Mouse (Mus musculus) gastrocnemius, postnatal 10 days (tissue): ENCODE measurements at regions not wholly inside any gene's neighbourhood (a gene's known extent, or its start where the extent isn't known, plus 50 kb on each side); places are given as distances from the start of the nearest gene placed in this dataset.

Experiments
- DNase-seq: peaks from one replicate; pipeline ENCODE4 v3.0.0; 2021; ENCODE audit warnings: mixed read lengths

DNA sequence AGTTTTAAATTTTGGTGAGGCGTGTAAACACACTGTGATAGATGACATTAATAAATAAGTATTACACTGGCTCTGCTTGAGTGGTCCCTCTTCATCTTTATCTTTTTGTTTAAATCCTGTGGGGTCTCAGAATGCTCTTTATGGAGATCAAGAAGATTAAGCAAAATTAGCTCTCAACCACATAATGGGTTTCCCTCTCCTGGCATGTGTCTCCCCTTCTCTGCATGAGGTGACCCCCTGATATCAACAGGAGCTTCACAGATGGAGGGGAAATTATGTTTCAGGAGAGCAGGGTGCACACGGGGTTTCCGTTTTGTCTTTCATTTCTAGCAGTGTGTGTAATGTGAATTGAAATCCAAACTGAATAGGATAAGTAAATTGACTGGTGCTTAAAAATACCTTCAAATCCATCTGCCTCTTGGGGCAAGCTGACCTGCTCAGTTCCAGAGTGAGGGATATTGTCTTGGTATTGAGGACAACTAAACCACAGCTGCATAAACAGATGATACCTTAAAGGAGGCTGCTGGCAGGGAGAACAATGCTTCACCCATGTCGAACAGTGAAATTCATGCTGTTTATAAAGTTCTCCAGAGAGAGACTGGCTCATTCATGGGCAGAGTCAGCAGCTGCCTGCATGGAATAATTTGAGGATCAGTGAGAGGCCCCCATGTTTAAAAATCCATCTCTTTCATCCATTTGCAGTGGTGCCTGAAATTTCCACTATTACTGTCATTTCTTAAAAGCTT lies 518.3 kb upstream of the Nr2f1 start:
- no peak for DNase-seq

DNA sequence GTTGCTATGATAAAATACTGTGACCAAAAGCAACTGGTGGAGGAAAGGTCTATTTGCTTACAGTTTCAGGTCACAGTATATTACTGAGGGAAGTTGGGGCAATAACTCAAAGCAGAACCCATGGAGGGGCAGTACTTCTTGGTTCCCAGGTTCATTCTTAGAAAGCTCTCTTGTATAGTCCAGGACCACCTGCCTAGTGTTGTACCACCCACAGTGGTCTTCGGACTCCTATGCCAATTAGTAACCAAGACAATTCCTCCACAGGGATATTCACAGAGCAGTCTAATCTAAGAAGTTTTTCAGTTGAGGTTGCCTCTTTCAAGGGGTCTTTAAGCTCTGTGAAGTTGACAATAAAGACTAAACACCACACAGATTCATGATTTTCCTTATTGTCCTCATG lies 517.6 kb upstream of the Nr2f1 start:
- DNase-seq: no peak

DNA sequence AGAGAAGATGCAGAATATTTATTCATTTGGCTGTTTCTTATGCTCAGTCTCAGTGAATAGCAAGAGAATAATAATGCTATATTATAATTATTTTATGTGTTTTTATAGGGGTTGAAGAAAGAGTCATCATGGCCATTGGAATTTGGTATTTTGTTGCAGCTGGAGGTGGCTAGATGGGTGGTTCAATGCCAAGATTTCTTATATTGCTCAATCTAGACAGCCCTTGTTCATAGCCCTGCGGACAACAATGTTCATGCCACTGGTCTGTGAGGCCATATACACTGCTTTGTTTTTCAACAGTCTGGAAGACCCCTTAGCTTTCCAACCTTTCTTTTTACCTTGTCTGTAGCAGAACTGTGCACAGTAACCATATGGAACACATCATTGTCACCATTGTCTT lies 505.1 kb upstream of the Nr2f1 start:
- no peak for DNase-seq

DNA sequence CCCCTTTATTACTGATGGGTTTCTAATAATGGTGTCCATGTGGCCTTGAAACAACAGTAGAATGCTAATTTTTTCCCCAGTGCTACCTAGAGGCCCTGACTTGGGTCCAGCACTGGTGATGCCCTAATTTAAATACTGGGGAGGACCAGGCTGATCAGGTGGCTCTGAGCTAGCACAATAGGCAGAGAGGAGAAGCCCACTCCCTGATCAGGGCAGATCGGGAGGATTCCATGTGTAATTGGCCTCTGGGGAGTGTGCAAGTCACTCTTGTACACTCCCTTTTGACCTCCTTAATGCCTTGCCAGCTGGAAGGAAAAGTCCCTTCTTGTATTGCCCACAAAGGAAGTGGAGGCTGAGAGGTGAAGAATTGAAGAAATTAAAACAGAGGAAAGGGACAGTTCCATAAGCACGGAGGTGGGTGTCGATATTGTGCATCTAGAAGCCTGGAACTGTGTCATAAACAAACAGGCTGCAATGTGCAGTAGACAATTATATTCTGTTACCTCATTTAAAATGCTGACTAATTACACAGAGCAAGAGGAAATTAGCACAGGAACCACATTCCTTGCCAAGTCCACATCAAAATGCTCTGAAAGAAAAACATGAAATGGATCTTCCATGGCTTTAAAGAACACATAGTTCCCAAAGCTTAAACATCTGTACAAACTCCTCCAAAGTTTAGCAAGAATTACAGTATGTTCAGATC lies 498.4 kb upstream of the Nr2f1 start:
- DNase-seq: no peak

DNA sequence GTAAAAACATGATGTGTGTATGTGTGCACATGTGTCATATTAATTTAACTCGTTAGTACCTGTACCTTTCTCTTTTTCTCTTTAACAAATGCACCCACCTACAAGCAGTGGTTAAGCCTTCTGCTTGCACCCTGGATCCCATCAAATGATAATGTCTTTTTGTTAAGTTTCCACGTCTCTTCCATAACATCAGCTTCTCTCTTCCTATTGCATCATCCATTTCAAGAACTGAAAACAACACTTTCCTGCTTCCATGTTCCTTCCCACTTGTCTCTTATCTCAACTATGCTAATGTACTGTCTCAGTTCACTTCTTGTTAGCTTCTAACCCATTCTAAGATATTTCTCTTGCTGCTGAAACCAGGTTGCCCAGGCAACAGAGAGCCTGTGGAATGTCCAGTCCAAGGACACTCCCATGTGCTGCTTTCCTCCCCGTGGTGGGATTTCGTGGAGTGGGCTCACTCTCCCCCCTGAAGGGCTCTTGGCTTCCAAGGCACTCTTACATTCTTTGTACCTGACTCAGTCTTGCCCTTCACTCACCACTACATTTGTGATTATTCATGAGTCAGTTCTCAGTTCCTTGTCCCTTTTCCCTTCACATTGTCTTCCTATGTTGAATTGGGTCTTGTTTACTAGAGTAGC lies 479.8 kb upstream of the Nr2f1 start:
- DNase-seq: no peak

DNA sequence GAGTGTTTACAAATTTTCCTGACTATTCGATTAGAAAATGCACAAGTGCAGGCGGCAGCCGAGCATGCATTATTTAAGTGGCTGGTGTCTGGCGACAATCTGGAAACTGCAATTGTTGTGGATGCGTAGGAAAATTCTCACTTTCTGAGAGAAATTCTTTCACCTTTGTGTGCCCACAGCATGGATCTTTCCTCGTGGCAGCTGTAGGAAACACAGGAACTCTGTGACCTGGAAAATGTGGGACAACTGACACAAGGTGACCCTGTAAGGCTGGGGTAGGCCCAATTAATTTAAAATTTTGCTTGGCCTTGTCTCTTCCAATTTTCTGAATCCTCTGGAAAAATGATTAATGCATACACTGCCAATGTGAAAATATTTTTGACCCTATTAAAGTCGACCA lies 478.7 kb upstream of the Nr2f1 start:
- no peak for DNase-seq

DNA sequence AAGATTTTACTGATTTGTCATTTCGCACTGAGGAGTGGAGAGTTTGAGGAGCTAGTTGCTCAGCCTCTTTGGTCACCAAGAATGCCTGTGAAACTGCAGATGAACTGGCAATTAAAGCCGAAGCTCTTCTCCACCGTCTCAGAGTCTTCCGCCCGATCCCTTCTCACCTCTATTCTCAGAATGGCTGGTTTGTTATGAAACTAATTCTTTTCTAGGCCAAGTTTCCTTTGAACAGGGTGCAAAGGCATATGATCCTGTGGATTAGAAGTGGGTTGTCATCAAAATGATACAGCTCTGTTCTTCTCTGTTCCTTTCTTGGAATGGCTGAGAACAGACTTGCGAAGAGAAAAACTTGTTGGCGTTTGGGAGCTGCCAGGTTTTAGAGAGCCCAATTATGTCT lies 458.7 kb upstream of the Nr2f1 start:
- no peak for DNase-seq

DNA sequence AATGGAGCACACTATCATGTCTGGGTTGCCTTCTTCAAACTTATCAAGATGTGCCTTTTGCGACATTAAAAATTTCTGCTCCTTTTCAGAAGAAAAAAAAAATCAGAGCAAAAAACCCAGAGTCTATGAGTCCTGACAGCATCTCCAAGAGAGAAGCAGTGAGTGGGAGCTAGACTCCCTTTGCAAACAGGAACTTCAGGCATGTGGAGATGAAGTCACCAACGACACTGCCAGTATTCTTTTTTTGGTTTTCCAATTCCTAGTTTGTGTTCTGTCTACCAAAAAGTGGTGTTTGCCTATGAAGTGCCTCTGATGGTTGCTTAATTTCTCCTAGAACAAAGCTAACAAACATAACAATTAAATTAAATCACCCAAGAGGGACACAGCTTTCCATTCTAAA lies 457.2 kb upstream of the Nr2f1 start:
- no peak for DNase-seq

DNA sequence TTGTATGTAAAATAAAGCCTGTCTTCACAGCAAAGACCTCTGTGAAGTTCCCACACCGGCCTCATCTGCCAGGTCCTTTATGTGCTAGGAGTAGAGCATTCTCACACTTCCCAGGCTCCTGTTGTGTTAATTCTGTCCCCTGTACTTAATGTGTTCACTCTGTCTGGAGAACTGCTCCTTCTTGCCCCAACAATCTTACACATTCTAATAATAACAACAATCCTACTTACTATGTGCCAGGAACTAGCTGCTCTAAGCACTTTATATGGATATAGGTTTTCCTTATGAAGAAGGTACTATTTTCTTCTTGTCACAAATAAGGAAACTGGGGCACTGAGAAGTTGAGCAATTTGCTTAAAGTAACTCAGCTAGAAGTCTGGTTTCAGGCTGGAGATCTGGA lies 456.6 kb upstream of the Nr2f1 start:
- DNase-seq: no peak

DNA sequence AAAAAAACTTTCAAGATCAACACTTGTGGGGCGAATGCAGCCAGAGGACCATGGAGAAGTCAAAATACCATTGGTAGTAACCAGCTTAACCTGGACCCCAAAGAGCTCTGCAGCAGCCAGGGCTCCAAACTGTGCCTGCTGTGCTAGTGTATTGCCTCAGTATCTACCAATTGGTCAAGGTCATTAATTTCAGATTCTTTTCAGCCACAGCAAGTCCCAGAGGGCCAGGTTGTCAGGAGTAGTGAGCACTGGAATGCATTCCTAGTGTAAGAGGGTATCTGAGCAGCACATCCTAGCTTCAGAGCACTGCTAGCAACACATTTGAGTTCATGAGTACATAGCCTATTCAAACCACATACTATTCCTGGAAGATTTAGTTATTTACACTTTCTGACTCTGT lies 451.3 kb upstream of the Nr2f1 start:
- no peak for DNase-seq

DNA sequence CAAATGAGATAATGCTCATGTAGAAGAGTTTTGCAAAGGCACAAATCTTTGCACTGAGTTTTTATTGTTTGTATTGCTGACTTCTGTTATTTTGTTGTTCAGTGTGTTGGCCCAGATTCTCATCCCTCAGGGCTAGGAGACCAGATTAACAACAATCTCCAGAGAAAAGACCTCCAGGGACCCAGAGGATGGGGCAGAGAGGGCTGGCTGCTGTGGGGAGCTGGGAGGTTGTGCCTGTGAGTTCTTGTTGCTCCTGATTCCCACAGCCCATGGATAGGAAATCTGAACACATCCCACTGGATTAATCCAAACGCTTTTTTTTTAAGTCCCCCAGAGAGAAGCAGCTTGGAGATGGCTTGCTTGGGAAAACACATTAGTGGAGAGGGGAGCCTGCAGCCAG lies 445.0 kb upstream of the Nr2f1 start:
- DNase-seq: no peak

DNA sequence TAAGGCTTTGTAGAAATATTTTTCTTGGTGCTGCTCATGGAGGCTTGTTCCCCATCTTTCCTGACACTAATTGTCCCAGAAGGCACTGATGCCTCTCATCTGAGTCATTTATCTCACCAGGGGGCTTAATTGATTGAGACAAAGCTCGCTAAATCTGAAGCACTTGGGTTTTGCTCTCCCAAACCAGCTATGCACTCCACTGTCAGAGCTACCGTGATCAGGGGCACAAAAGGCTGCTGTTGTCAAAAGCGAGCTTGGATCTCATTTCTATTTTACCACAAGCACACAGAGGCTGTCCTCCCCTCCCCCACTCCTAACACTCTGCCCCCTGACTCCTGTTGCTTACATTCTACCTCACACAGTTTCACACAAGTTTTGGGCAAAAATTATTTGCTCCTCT lies 443.5 kb upstream of the Nr2f1 start:
- no peak for DNase-seq

DNA sequence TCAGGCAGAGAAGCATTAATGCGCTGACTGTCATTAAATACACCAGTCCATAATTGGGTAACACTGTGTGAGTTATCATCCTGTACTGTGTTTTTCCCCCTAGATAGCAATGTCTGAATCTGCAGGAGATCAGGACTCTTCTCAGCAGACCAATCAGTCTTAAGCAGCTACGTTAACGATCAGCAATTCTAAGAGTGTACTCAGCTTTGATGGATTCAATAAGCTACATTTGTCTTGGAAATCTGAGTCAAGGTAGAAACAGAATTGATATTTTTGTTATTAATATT lies 442.8 kb upstream of the Nr2f1 start:
- DNase-seq: no peak

DNA sequence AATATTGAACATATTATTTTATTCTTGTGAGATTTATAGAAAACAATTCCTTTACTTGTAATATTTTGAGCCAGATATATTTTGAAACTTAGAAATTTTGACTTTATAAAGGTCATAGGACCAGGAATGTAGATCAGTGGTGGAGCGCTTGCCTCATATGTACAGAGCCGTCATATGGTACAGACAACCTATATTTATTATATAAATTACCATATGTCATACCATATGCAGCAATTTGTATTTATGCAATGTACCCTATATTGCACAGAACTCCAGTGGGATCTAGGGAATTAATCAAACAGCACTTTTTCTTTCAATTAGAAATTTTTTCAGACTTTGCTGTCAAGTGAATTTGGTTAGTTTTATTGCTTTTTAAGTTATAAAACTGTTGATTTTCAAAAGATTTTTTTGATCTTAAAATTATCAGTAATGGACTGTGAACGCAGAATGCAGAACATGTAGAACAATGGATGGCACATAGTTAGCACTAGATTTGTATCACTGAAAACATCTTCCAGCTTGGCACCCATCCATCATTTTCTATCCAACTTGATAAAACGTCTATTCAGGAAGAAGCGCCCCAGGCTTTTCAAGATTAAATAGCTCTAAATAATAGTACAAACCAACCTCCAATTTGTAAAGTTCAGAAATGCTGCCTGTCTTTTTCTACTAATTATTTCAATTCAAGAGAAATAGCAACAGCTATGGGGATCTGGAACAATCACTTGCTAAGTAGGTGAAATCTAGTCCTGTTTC lies 442.3 kb upstream of the Nr2f1 start:
- no peak for DNase-seq

DNA sequence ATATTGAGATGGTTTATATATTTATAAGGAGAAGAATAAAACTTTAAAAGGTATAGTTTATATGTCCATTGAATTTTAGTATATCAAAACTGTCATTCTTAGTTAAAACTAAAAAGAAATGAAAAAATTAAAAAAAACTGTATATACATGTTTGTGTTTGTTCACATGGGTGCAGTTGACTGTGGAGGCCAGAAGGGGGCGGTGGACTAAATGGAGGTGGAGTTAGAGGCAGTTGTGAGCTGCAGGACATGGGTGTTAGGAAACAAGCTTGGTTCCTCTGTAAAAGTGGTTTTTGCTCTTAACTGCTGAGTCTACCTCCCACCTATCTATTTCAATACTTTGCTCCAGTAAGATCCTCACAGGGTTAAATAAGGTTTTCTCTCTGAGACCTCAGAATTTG lies 440.8 kb upstream of the Nr2f1 start:
- DNase-seq: no peak

DNA sequence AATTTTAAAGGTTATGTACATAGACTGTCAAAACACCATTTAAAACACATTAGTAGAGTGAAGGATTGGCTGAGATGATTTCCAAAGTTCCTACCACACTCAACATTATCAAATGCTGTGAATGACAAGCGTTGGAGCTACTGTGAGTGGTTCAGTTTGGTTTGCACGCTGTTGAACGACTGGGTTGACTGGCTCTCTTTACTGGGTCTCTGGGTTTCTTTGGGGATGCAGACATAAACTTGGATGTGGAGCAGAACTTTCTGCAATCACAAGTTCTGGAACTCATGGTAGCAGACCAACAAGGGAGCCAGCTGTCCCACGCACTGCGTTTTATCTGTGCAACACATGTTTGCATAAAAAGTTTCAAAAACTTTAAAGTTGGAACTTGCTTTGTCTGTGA lies 438.9 kb upstream of the Nr2f1 start:
- DNase-seq: no peak

DNA sequence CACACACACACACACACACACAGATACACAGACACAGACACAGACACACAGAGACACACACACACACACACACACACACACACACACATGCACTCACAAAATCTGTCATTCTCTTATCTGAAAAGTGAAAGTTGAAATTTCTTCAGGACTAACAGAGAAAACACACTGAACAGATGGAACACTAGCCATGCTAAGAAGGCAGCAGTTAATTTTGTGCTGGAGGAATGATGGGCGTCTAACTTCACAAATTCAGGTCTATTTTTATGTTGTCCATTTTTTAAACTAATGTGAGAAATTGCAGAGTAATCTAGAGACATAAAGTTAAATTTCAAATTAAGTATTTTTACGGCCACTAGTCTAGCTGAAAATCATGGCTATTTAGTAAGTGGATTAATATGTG lies 432.1 kb upstream of the Nr2f1 start:
- DNase-seq: no peak

DNA sequence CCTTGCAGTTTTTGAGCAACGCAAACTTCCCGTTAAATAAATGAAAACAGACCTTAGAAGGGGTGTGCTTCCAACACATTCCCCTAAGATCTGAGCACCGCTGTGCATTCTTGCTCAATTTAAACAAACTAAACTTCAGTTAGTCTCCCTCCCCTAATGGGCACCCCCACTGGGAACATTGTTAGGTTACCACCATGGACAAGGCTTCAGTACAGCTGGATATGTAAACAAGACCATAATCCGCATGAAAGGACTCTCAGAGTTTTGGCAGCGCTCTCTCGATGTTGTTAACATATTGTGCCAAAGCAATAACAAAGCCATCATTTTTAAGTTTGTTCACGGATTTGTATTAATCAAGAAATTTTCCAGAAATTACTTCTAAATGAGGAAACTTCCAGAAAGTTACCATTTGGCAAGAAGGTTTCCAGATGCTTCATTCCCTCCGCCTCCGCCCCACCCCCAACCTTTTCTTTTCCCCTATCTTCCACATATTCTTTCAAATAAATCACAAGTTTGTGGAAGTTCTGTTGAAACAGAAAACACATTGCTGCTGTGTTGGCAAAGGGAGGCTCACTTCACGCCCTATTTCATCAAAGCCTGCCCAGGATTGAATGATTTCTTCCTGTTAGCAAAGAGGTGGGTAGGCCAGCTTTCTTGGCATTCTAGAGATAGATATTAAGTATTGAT lies 429.6 kb upstream of the Nr2f1 start:
- no peak for DNase-seq

DNA sequence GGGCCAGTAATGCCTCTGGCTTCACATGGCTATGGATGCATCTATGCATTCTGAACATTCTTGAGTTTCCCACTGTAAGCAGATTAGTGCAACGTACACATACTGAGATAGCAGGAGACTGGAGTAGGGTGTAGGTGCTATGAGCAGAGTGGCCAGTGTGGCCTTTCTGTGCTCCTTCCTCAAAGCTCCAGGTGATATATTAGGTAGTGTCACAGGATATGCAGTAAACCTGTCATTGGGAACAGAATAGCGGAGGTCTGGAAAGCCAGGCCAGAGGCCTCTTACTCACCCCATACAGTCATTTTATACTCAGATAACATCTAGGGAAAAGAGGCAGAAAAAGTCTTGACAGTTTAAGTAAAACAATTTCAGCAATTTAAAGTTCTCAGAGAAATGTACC lies 424.1 kb upstream of the Nr2f1 start:
- DNase-seq: no peak

DNA sequence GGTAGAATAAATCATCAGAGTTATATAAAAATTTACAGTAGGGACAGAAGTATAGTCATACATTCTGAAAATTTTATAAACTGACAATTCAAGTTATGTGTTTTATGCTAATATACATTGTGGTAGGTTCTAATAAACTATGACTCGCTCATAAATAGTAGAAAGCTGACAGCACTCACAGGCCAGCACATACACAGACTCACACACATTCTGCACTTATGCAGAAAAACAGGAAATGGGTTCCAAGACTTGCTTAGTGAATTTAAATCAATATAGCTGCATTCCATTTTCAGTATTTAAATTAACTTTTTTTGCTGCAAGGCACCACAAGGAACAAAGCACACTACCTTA lies 403.3 kb upstream of the Nr2f1 start:
- no peak for DNase-seq

DNA sequence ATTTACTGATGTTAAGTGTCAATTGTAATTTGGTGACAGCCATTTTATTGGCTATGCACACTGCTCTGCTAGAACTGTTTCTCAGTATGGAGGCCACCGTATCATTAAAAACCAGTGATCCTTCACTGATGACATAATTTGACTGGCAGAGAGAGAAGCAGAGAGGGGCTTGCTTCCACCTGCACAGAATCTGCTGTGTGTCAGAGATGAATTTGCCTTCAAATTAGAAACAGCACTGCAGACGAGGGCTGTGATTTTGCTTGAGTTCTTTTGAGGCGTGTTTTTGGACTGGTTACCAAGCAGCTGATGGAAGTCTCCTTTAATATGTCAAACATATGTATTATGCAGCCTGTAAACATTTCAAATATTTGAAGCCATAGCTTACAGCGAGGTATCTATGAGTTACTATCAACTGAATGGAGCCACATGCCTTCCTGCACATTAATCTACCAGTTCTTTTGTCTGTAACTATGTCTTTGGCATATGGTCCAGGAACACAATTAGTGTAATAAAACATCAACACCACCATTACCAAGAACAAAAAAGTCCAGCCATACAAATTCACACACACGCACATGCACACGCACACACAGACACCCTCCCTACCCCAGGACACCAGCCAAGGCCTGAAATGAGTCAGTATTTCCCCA lies 402.8 kb upstream of the Nr2f1 start:
- DNase-seq: no peak

DNA sequence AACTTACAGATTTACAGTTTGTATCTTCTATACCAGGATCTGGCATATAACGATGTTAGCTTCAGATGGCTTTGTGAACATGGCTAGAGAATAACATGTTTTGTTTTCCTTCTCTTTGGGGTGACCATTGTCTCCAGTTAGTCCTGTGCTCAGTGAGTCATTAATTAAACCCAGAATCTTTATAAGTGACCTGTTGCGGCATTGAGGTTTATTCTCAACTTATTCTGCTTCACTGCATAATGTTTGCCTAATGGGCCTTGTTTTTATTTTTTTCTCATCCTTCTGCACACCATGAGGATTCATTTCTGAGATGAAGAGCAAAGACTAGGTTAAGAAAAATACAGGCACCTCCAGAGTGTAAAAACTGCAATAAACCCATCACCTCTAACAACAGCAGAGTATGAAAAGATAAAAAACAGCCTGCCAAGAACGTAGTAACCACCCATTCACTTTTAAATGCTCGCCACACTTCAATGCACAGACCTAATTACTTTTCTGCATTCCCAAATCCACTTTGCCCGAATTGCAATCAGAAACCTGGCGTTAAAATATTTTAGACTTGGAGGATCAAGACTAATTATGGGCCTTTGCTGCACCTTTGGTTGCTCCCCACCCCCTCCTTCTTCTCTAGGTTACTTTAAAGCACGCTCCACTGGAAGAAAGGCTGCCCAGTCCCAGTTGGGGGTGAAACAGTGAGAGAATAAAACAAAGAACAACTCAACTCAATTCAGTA lies 381.5 kb upstream of the Nr2f1 start:
- DNase-seq: no peak
